Mouse (Mus musculus): ENCODE results near the gene Rap2c.

DNA sequence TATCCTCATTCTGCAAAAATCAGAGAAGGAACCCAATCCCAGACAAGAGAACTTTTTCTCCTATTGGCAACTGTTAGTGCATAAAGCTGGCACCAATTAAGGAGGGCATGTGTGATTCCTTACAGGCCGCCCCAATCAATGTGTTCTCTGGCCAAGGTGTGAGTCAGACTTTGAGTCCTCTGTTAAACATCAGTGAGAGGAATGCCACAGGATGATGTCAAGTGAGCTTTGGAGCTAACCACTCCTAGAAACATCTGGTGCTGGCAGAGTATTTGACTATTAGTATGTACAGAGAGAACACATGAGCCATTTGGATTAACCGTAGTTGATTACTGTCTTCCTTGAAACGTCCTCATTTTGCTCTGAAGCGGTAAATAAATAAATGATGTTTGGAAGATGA lies 40.9 kb upstream of the Rap2c start:
- TF ChIP-seq CTCF (IDR thresholded peaks at IDR 0.05) (no peak), POLR2A (IDR thresholded peaks at IDR 0.05; ENCODE audit: insufficient read depth, low read depth, low read length) (no peak)

Measured in heart, adult 2 months (tissue).